Mouse (Mus musculus) embryonic fibroblast, embryonic 13.5 days (primary cell): ENCODE results near the gene Dtnb.

Experiments
- CTCF ChIP-seq: IDR thresholded peaks from 2 replicates; pipeline ENCODE4 v1.5.1; 2011; ENCODE audit warnings: mild to moderate bottlenecking, control low read depth, low read length, moderate library complexity, borderline replicate concordance; ENCODE audit not compliant: insufficient read depth
- POLR2A ChIP-seq: IDR thresholded peaks from 2 replicates; pipeline ENCODE4 v1.6.1; 2011; ENCODE audit warnings: low read depth, mild to moderate bottlenecking, control low read depth, low read length, moderate library complexity

- TF ChIP-seq POLR2A (no peak), CTCF (no peak)
These were observed 97.8 kb downstream of the Dtnb start for GRCm38 (mm10) chr12:3669971-3670381.
